Mouse (Mus musculus) midbrain, embryonic 11.5 days (tissue): ENCODE data around the gene Cdh23. TPM values are rescaled to one million over a fixed set of nuclear protein-coding genes. Genes with fewer than 3 reads are reported as not detected.

ENCODE experiments used
- ATAC-seq: fragments of 200-750 bp; cut with Nextera tagmentation; 2 replicates; pipeline ENCODE4 v1.8.0; 2017; ENCODE audit warnings: moderate TSS enrichment, moderate library complexity; ENCODE audit not compliant: low FRiP score
- DNase-seq: peaks from one replicate; pipeline ENCODE4 v3.0.0; 2015; ENCODE audit warnings: low spot score; ENCODE audit errors: missing footprints
- H3K27ac ChIP-seq: fragments of 300-500 bp; sonication (generic); 2 replicates; pipeline ENCODE4 v1.5.1; 2014; ENCODE audit warnings: low read depth, low read length
- H3K27me3 ChIP-seq: fragments of 300-500 bp; sonication (generic); 2 replicates; pipeline ENCODE4 v1.6.1; 2014; ENCODE audit warnings: mild to moderate bottlenecking, low read length, moderate library complexity, mixed read lengths; ENCODE audit not compliant: control insufficient read depth, insufficient read depth
- H3K36me3 ChIP-seq: fragments of 300-500 bp; sonication (generic); 2 replicates; pipeline ENCODE4 v1.6.1; 2014; ENCODE audit warnings: mild to moderate bottlenecking, low read length, moderate library complexity, mixed read lengths; ENCODE audit not compliant: control insufficient read depth, insufficient read depth
- H3K4me1 ChIP-seq: fragments of 300-500 bp; sonication (generic); 2 replicates; pipeline ENCODE4 v1.6.1; 2014; ENCODE audit warnings: low read length; ENCODE audit not compliant: control insufficient read depth, insufficient read depth
- H3K4me2 ChIP-seq: fragments of 300-500 bp; sonication (generic); 2 replicates; pipeline ENCODE4 v1.6.1; 2014; ENCODE audit warnings: mild to moderate bottlenecking, moderate library complexity
- H3K4me3 ChIP-seq: fragments of 300-500 bp; sonication (generic); 2 replicates; pipeline ENCODE4 v1.5.1; 2014; ENCODE audit warnings: low read depth, low read length
- H3K9ac ChIP-seq: fragments of 300-500 bp; sonication (generic); 2 replicates; pipeline ENCODE4 v1.6.1; 2014; ENCODE audit warnings: low read length
- H3K9me3 ChIP-seq: fragments of 300-500 bp; sonication (generic); 2 replicates; pipeline ENCODE4 v1.6.1; 2016; ENCODE audit warnings: low read length; ENCODE audit not compliant: control insufficient read depth
- WGBS: fragments of 180-500 bp; shearing (Covaris S2); extraction: QIAGEN DNeasy Blood & Tissue Kit; methylation state at CpG from one replicate; pipeline ENCODE4 v1.1.7; 2014; 5-methylcytosine and 5-hydroxymethylcytosine counted together
- polyA plus RNA-seq: library from polyadenylated mRNA; unstranded; fragments of >200 nt; fragmentation: Nextera tagmentation; extraction: Ambion mirVana; gene quantifications from 2 replicates; pipeline ENCODE4 v1.2.1, GENCODE M21; 2014

Cdh23 gene
- polyA plus RNA-seq, 1 experiment from 2014 or later = 0.71 TPM

- Histone ChIP-seq H3K4me1 (no peaks in the 10 kb centered on the region), H3K36me3 (no peaks in the 10 kb centered on the region)
- ATAC-seq = no peak
Measured at GRCm38 (mm10) chr10:60639291-60639690, 57.0 kb downstream of the Cdh23 start.

GRCm38 (mm10) chr10:60635568-60636295 lies 60.6 kb downstream of the Cdh23 start:
- Histone ChIP-seq H3K9ac (no peak overlapping the region), H3K27me3 (no peaks in the 10 kb centered on the region), H3K27ac (no peak overlapping the region), H3K4me3 (no peak overlapping the region), H3K36me3 (no peaks in the 10 kb centered on the region), H3K4me2 (no peak overlapping the region), H3K4me1 (no peaks in the 10 kb centered on the region), H3K9me3 (no peaks in the 10 kb centered on the region; the same call in 1 of the 2 replicates)
- ATAC-seq (no peak), DNase-seq (peak; percentile 64)
- WGBS = 37% methylated on average over 13 of the region's 13 CpGs

More at GRCm38 (mm10) chr10:60639291-60639690, 57.0 kb downstream of the Cdh23 start:
- Histone ChIP-seq H3K4me2 (no peak overlapping the region), H3K9me3 (no peaks in the 10 kb centered on the region), H3K4me3 (no peak overlapping the region), H3K27ac (no peak overlapping the region), H3K27me3 (no peaks in the 10 kb centered on the region), H3K9ac (no peak overlapping the region)
- peak; percentile 68 for DNase-seq
- WGBS = 78% methylated on average over 9 of the region's 9 CpGs

GRCm38 (mm10) chr10:60634391-60634790 lies 61.9 kb downstream of the Cdh23 start:
- H3K27ac ChIP-seq = no peak overlapping the region
- no peaks in the 10 kb centered on the region for H3K36me3 ChIP-seq
- no peak for ATAC-seq
- peaks cover 5% of the 10 kb centered on the region for H3K9me3 ChIP-seq
- H3K27me3 ChIP-seq = no peaks in the 10 kb centered on the region
- WGBS = 84% methylated on average over 9 of the region's 9 CpGs
- H3K4me3 ChIP-seq = no peak overlapping the region
- H3K4me2 ChIP-seq = no peak overlapping the region
- no peak overlapping the region for H3K9ac ChIP-seq
- no peaks in the 10 kb centered on the region for H3K4me1 ChIP-seq
- DNase-seq = peak; percentile 61

GRCm38 (mm10) chr10:60626086-60626485 lies 70.2 kb downstream of the Cdh23 start:
- Histone ChIP-seq H3K9ac (no peak overlapping the region), H3K9me3 (peaks cover 8% of the 10 kb centered on the region), H3K4me1 (peaks cover 2% of the 10 kb centered on the region; the same call in 1 of the 2 replicates), H3K27me3 (no peaks in the 10 kb centered on the region), H3K36me3 (no peaks in the 10 kb centered on the region), H3K4me2 (no peak overlapping the region), H3K27ac (no peak overlapping the region), H3K4me3 (no peak overlapping the region)
- DNase-seq (peak; percentile 75), ATAC-seq (no peak)
- 80% methylated on average over 5 of the region's 5 CpGs for WGBS

GRCm38 (mm10) chr10:60625511-60625910 lies 70.8 kb downstream of the Cdh23 start:
- no peak overlapping the region for H3K27ac ChIP-seq
- WGBS = 68% methylated on average over 3 of the region's 3 CpGs
- no peak for ATAC-seq
- peaks cover 8% of the 10 kb centered on the region for H3K9me3 ChIP-seq
- H3K4me1 ChIP-seq = peaks cover 2% of the 10 kb centered on the region; the same call in 1 of the 2 replicates
- peak; percentile 78 for DNase-seq
- H3K27me3 ChIP-seq = no peaks in the 10 kb centered on the region
- no peak overlapping the region for H3K9ac ChIP-seq
- no peaks in the 10 kb centered on the region for H3K36me3 ChIP-seq
- H3K4me3 ChIP-seq = no peak overlapping the region
- no peak overlapping the region for H3K4me2 ChIP-seq

GRCm38 (mm10) chr10:60624945-60625344 lies 71.3 kb downstream of the Cdh23 start:
- Histone ChIP-seq H3K27ac (no peak overlapping the region), H3K9me3 (peaks cover 8% of the 10 kb centered on the region), H3K27me3 (no peaks in the 10 kb centered on the region), H3K36me3 (no peaks in the 10 kb centered on the region), H3K4me1 (peaks cover 2% of the 10 kb centered on the region; the same call in 1 of the 2 replicates), H3K9ac (no peak overlapping the region), H3K4me2 (no peak overlapping the region), H3K4me3 (no peak overlapping the region)
- DNase-seq (no peak), ATAC-seq (no peak)
- 52% methylated on average over 3 of the region's 3 CpGs for WGBS

GRCm38 (mm10) chr10:60624217-60624708 lies 72.0 kb downstream of the Cdh23 start:
- no peak overlapping the region for H3K9ac ChIP-seq
- WGBS = 70% methylated on average over 14 of the region's 14 CpGs
- DNase-seq (peak; percentile 47), ATAC-seq (0 out of 2 replicates have a peak, but pooled peaks have one; percentile 38)
- H3K4me2 ChIP-seq = no peak overlapping the region
- no peak overlapping the region for H3K27ac ChIP-seq
- peaks cover 2% of the 10 kb centered on the region for H3K9me3 ChIP-seq
- peaks cover 2% of the 10 kb centered on the region; the same call in 1 of the 2 replicates for H3K4me1 ChIP-seq
- H3K4me3 ChIP-seq = no peak overlapping the region
- H3K27me3 ChIP-seq = no peaks in the 10 kb centered on the region
- no peaks in the 10 kb centered on the region for H3K36me3 ChIP-seq

- Histone ChIP-seq H3K4me3 (no peak overlapping the region), H3K27me3 (no peaks in the 10 kb centered on the region), H3K9ac (no peak overlapping the region), H3K4me1 (peaks cover 2% of the 10 kb centered on the region; the same call in 1 of the 2 replicates), H3K9me3 (no peaks in the 10 kb centered on the region), H3K27ac (no peak overlapping the region), H3K4me2 (no peak overlapping the region), H3K36me3 (no peaks in the 10 kb centered on the region)
- DNase-seq (no peak), ATAC-seq (no peak)
- WGBS = 76% methylated on average over 12 of the region's 12 CpGs
Measured at GRCm38 (mm10) chr10:60622836-60623235, 73.5 kb downstream of the Cdh23 start.

- peaks cover 2% of the 10 kb centered on the region; the same call in 1 of the 2 replicates for H3K4me1 ChIP-seq
- H3K36me3 ChIP-seq = no peaks in the 10 kb centered on the region
- H3K4me3 ChIP-seq = no peak overlapping the region
- no peaks in the 10 kb centered on the region for H3K9me3 ChIP-seq
- no peaks in the 10 kb centered on the region for H3K27me3 ChIP-seq
- H3K4me2 ChIP-seq = no peak overlapping the region
- no peak overlapping the region for H3K9ac ChIP-seq
- no peak for ATAC-seq
- DNase-seq = no peak
- no peak overlapping the region for H3K27ac ChIP-seq
- 85% methylated on average over 8 of the region's 8 CpGs for WGBS
Measured at GRCm38 (mm10) chr10:60621470-60622170, 74.7 kb downstream of the Cdh23 start.
